Mouse (Mus musculus): Measurements from ENCODE around the gene Auts2. TPM values are rescaled to one million over a fixed set of nuclear protein-coding genes. Genes with fewer than 3 reads are reported as not detected.

Auts2 gene
- total RNA-seq, 2 experiments from 2014 or later = 100 to 137 TPM

GRCm38 (mm10) chr5:131563630-131564252 is 979.4 kb downstream of the Auts2 start:
- intact Hi-C loops (cut with DNase I) = no loop called here
- no peak for DNase-seq (ENCODE audit: low spot score in 2 of 2)

DNA sequence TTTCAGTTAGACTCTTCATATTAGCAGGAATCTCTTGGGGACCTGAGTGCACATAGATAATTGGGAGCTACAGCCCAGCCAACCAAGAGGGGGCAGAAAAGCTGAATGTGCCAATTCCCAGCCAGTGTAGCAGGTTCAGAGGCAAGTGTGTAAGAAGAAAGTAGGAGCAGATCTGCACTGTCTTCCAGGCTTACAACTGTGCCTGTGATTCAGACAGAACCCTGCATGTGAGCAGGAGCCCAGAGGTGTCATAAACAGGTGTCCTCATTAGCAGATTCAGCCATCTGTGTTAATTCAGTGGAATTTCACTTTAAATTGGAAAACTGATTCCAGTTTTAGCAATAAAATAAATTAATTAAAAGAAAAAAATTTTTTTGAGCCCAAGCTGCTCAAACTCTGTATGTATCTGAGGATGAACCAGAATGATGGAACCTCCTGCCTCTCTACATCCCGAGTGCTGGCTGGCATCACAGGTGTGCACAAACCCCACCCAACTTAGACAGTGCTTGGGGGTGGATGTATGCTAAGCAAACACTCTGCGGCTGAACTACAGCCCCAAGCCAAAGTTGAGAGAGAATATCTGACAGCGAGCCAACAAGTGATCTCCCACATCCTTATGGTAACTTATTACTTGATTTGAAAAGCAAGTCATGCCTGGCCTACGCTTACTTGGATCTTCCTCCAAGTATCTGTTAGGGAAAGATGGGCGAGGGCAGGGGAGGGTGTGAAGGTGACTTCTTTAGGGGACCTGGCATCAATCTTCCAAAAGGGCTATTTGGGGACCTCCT is 982.2 kb downstream of the Auts2 start:
- intact Hi-C loops (cut with DNase I) = no loop called here
- DNase-seq (ENCODE audit: low spot score in 2 of 2) = no peak

DNA sequence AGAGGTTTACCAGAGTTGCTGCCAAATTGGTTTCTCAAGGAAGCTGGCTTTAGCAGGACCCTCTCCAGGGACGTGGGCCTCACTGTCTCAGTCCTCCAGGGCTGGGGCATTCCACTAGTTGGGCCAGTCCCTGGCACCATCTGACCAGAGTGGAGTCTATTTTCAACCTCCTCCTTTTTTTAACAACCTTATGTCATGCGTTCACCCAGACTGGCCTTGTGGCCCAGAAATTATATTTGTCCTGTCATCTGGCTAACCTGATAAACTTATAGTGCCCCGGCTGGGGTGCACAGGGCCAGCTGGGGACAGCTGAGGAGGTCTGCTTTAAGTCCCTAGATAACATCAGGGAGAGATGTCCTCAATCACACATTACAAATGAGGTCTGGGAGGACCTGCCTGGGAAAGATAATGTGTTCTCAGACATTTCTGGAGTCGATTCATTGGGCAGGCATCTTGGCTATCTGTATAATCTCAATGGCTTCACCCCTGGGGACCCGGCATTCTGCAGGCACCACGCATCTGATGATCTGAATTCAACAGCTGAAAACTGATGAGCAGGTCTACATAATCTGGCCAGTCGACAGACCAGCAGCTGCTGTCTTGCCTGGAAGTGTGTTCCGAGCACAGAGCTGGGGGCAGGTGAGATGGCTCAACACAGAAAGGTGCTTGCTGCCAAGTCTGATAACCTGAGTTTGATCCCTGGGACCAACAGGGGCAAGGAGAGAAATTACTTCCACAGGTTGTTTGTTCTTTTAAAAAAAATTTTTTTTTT is 984.6 kb downstream of the Auts2 start:
- intact Hi-C loops (cut with DNase I) = no loop called here
- no peak for DNase-seq (ENCODE audit: low spot score in 2 of 2)

DNA sequence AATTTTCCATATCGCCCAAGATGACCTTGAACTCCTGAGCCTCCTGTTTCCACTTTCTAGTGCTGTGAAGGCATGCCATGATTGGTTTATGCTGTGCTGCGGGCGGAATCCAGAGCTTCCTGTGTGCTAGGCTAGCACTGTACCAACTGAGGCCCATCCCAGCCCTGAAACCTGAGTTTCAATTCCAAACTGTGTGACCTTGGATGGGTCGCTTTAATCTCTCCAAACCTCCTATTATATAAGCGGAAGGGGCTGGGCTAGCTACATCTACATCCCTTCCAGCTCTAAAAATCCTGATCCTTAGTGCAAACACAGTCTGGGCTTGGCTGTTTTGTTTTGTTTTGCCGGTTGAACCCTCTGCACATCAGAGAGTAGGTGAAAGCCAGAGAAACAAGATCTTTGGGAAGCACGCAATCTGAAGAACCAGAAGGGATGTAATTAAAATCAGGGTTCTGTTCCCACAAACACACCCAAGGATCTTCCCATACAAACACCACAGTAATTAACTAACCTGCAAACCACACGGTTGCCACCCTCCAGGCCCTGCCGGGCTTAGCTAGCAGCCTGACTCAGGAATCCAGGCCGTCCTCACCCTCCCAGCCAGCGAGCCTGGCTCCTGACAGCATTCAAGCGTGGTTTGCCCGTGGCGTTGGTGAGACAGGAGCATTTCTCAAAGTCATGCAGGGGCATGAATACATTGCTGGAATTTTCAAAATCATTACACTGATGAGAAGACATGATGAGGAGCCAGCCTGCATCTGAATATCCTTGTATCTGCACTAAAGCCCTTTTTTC is 985.4 kb downstream of the Auts2 start:
- no peak for DNase-seq (ENCODE audit: low spot score in 2 of 2)
- intact Hi-C loops (cut with DNase I) = no loop called here

- DNase-seq (ENCODE audit: low spot score in 2 of 2) = no peak
- intact Hi-C loops (cut with DNase I) = no loop called here
These were observed 994.1 kb downstream of the Auts2 start for GRCm38 (mm10) chr5:131548932-131549563.

DNA sequence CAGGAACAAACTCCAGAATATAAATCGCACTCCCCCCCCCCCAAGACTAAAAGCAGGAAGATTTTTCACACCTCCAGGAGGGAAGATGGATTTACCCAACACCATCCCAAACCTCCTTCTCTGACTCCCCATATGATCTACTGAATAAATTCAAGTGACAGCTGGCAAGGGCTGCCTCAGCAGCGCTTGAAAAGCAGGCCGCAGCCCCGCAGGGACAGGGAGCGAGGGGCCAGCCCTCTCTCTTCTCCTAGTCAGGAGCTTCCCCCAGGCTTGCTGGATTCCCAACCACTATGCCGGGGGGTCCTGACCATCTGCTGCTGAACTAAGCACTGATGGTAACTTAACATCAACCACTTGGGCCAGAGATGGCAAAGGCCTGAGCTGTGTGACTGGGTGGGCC is 995.2 kb downstream of the Auts2 start:
- no peak for DNase-seq (ENCODE audit: low spot score in 2 of 2)
- intact Hi-C loops (cut with DNase I) = no loop called here

DNA sequence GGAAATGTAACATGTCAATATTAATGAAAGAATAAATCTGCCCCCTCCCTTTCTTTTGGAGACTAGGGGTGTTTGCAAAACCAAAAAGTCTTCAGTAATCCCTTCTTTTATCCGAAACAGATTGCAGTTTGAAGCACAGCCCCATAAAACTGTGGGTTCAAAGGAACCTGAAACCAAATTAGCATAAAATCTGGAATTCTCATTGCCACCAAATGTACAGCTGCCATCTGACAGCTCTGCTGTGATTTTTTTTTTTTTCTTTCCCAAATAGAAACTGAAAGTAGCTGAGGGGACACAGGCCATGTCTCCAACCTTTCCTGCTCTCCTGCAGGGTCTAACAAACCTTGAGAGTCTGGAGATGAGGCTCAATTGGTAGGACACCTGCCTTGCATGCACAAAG is 996.7 kb downstream of the Auts2 start:
- intact Hi-C loops (cut with DNase I) = no loop called here
- no peak for DNase-seq (ENCODE audit: low spot score in 2 of 2)

- intact Hi-C loops (cut with DNase I) = no loop called here
- DNase-seq (ENCODE audit: low spot score in 2 of 2) = no peak
These were observed 998.8 kb downstream of the Auts2 start for GRCm38 (mm10) chr5:131544381-131544780.

DNA sequence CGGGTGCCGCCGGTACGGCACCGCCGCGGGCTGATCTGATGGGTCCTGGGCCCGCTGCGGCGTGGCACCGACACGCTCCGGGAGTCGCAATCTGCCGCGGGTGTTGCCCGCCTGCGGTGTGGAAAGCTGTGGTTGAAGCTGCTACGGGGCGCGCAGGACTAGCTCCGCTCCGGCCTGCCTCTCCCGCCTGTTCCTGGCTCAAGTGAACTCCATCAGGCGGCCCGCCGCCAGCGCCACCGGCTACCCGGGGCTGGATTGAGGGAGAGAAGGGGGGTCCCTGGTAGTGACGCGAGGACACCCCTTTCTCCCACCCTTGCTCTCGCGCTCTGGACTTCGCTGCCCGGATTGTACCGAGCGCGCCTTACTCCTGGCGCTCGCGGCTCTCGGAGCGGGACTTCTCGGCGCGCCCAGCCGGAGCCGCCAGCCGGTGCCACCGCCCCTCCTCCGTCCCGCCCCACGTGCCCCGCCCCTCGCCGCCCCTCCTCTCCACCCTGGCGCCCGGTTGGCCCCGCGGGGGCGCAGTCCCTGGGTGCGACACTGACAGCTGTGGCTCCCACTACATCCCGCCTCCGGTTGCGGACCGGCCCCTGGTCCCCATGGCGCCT is 1004.7 kb downstream of the Auts2 start:
- intact Hi-C loops (cut with DNase I) = loop anchor here (5.0 to 10.0 kb wide), 5 partner anchors 106 to 576 kb away; no protein-coding TSS in a partner anchor
- peak; percentile 76 to 82 for DNase-seq (ENCODE audit: low spot score in 2 of 2)

- intact Hi-C loops (cut with DNase I) = loop anchor here (5.0 to 10.0 kb wide), 5 partner anchors 107 to 577 kb away; no protein-coding TSS in a partner anchor
- DNase-seq (ENCODE audit: low spot score in 2 of 2) = peak; percentile 52 to 53
These were observed 1005.3 kb downstream of the Auts2 start for GRCm38 (mm10) chr5:131537831-131538310.

DNA sequence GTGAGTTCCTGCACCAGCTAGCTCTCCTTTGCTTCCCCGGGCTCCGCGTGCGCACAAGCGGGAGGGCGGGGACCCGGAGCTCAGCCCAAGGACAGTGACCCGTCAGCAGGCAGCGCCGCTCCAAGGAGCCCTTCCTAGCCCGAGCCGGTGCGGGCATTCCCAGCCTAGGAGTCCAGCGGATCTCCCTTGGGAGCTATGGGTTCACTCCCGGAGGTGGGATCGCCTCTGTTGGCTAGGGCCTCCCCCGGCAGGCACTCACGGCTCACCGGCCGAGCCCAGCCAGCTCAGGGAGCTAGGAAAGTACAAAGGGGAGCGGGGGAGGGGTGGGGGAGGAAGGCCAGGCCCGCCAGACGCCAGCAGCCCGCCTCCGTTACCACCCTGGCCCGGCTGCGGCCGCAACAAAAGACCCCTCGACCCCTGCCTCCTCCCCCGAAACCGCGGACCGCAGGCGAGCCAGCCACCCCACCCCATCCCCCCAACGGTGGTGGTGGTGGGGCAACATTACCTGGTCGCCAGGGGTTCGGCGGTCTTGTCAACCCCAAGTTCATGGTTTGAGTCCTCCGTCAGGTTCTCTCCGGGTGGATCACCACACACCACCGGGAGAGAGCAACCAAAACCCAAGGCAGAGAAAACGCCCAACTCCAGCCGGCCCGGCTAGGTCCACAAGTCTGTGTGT is 1005.9 kb downstream of the Auts2 start:
- peak; percentile 59 to 65 for DNase-seq (ENCODE audit: low spot score in 2 of 2)
- intact Hi-C loops (cut with DNase I) = loop anchor here (5.0 to 10.0 kb wide), 5 partner anchors 108 to 578 kb away; no protein-coding TSS in a partner anchor

GRCm38 (mm10) chr5:131535752-131536151 is 1007.4 kb downstream of the Auts2 start:
- DNase-seq (ENCODE audit: low spot score in 2 of 2) = no peak
- intact Hi-C loops (cut with DNase I) = loop anchor here (5.0 to 10.0 kb wide), 5 partner anchors 109 to 579 kb away; no protein-coding TSS in a partner anchor

DNA sequence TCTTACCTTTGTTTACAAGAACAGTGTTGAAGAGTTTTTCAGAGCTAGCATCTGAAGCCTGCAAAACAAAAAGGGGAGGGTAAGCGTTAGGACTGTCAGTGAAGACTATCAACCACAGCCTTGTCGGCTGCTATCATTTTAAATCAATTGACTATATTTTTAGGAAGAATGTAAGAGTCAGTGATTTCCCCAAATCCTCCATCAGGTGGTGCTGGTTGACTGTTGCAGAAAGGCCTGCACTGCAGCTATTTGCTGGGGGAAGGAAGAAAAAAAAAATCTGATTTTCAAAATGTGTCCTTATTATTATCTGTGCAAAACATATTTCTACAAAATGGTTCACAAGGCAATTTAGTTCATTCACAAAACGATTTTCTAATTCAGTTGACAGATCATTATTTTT is 1009.3 kb downstream of the Auts2 start:
- peak in 1 of 2 experiments; percentile 46 for DNase-seq (ENCODE audit: low spot score in 2 of 2)
- intact Hi-C loops (cut with DNase I) = loop anchor here (10.0 kb wide), 2 partner anchors 111 to 581 kb away; no protein-coding TSS in a partner anchor

- intact Hi-C loops (cut with DNase I) = loop anchor here (10.0 kb wide), 2 partner anchors 113 to 583 kb away; no protein-coding TSS in a partner anchor
- DNase-seq (ENCODE audit: low spot score in 2 of 2) = no peak
These were observed 1011.2 kb downstream of the Auts2 start for GRCm38 (mm10) chr5:131531744-131532552.

DNA sequence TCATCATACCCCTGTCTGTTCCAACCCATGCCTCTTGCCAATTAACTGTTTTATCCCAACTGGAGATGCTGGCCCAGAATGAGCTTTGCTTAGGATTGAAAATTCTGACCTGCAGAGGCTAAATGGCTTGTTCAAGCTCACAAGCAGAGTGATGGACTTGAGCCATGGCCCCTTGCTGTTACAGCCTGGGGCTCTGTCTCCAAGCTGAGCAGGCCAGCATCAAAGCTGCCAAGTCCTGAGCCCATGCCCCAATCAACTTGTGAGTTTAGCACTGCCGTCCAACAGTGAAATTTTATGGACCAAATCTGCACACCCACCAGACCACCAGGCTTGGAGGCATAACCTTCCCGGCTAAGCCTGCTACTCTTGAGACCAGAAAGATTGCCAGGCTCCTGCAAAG is 1012.3 kb downstream of the Auts2 start:
- intact Hi-C loops (cut with DNase I) = loop anchor here (10.0 kb wide), 2 partner anchors 114 to 584 kb away; no protein-coding TSS in a partner anchor
- no peak for DNase-seq (ENCODE audit: low spot score in 2 of 2)

DNA sequence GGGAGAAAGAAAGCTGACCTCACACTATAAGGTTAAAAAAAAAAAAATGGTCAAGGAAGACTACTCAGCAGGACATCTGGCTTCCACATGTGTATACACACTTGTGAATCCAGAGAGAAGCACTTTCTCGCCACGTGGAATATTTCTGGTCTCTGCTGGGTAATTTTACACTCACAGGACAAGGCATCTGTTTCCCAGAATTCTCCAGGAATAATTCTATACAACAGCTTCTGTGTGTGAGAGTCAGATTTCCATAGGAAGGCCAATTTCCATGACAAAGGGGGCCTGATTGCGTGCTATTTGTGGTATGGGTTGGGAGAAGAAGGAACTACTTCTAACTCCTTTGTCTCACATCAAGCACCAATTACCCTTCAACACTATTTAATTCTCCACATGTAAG is 1016.5 kb downstream of the Auts2 start:
- intact Hi-C loops (cut with DNase I) = no loop called here
- DNase-seq (ENCODE audit: low spot score in 2 of 2) = no peak
